Mouse (Mus musculus) frontal cortex, adult (tissue): ENCODE results near the gene Nkpd1.

Source experiments
- ATAC-seq: cut with Nextera tagmentation; 2 replicates; pipeline ENCODE4 v1.9.2; 2017; ENCODE audit warnings: mild to moderate bottlenecking, moderate library complexity, mixed read lengths; ENCODE audit not compliant: low TSS enrichment

Gene Nkpd1

DNA sequence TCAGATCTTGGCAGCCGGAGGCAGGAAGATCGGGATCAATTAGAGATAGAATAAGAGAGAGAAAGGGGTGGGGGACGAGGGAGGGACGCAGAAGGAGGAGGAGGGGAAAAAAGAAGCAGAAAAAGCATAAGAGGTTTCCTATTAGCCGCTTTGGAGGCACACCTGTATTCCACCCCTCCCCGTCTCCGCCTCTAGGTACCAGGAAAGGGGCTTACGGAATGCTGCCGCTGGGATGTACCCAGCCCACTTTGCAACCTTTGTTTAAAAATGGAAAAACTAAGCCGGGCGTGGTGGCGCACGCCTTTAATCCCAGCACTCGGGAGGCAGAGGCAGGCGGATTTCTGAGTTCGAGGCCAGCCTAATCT lies 56.1 kb downstream of the Nkpd1 start:
- no peak for ATAC-seq
